Mouse (Mus musculus) neural tube, embryonic 12.5 days (tissue): Measurements from ENCODE around the gene Prkd1. TPM values are rescaled to one million over a fixed set of nuclear protein-coding genes. Genes with fewer than 3 reads are reported as not detected.
"Not testable (repeated sequence)": the region's sequence is repeated elsewhere in the genome, so short reads cannot be mapped to it uniquely, and the experiment has no call there.

Source experiments
- ATAC-seq: fragments of 200-750 bp; cut with Nextera tagmentation; 2 replicates; pipeline ENCODE4 v1.8.0; 2017; ENCODE audit warnings: low read depth, mild to moderate bottlenecking, moderate TSS enrichment, moderate library complexity; ENCODE audit not compliant: low FRiP score
- H3K27ac ChIP-seq: fragments of 300-500 bp; sonication (generic); 2 replicates; pipeline ENCODE4 v1.5.1; 2016
- H3K27me3 ChIP-seq: fragments of 300-500 bp; sonication (generic); replicated peaks from 2 replicates; pipeline ENCODE4 v1.6.1; 2016; ENCODE audit warnings: mild to moderate bottlenecking
- H3K36me3 ChIP-seq: fragments of 300-500 bp; sonication (generic); 2 replicates; pipeline ENCODE4 v1.6.1; 2016; ENCODE audit warnings: mild to moderate bottlenecking
- H3K4me1 ChIP-seq: fragments of 300-500 bp; sonication (generic); 2 replicates; pipeline ENCODE4 v1.6.1; 2016
- H3K4me2 ChIP-seq: fragments of 300-500 bp; sonication (generic); replicated peaks from 2 replicates; pipeline ENCODE4 v1.6.1; 2016; ENCODE audit warnings: mild to moderate bottlenecking
- H3K4me3 ChIP-seq: fragments of 300-500 bp; sonication (generic); 2 replicates; pipeline ENCODE4 v1.5.1; 2016
- H3K9ac ChIP-seq: fragments of 300-500 bp; sonication (generic); 2 replicates; pipeline ENCODE4 v1.6.1; 2016; ENCODE audit warnings: mild to moderate bottlenecking
- H3K9me3 ChIP-seq: fragments of 300-500 bp; sonication (generic); 2 replicates; pipeline ENCODE4 v1.6.1; 2016; ENCODE audit warnings: mild to moderate bottlenecking
- WGBS: fragments of 180-500 bp; shearing (Covaris S2); methylation state at CpG from one replicate; pipeline ENCODE4 v1.1.7; 2016; 5-methylcytosine and 5-hydroxymethylcytosine counted together
- polyA plus RNA-seq: library from polyadenylated mRNA; unstranded; fragments of >200 nt; fragmentation: Nextera tagmentation; extraction: Ambion mirVana; gene quantifications from 2 replicates; pipeline ENCODE4 v1.2.1, GENCODE M21; 2016

The Prkd1 gene
- 3.3 and 3.8 TPM in 2 replicates for polyA plus RNA-seq

DNA sequence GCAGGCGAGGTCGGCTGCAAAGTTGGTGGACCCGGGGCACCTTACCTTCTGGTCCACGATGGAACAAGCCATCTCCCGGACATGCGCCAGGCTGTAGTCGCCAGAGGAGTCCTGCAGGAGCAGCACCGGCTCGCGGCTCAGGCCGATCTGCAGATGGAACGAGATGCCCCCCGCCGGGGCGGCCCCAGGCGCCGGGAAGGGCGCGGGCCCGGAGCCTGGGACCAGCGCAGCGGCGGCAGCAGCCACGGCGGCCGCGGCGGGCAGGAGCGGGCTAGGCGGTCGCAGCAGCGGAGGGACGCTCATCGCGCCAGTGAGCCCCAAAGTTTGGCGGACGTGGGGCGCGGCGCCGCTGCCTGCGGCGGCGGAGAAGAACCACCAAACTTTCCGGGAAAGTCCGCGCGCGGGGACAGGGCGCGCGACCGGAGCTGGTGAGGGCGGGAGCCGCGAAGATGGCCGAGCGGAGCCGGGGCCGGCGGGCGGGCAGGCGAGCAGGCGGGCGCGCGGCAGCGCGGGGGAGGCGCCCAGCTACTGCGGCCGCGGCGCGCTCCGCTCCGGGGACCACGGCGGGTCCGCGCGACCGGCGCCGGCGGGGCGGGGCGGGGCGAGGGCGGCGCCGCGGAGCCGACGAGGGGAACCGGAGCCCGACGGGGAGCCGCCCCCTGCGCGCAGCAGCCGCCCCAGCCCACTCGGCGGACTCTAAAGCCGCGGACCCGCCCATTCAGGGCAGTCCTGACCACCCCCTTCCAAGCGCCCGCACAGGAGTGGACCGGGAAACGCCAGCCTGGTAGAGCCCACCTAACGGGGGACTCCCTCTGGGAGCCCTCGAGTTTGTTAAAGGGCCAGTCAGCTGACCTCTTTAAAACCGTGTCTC lies at the start of gene Prkd1:
TSS of gene Prkd1 (minus strand) at position 428 of the 871 bp plus-strand sequence.
- Histone ChIP-seq H3K4me2 (peak within 1 kb of the TSS; percentile 93), H3K27me3 (0 out of 2 replicates have a peak, but pooled peaks cover 3% of the 10 kb centered on the region), H3K4me3 (peak within 1 kb of the TSS; percentile 76), H3K9ac (peak within 1 kb of the TSS; percentile 69), H3K27ac (no peak within 1 kb of the TSS), H3K9me3 (no peaks in the 10 kb centered on the region), H3K36me3 (no peaks in the 10 kb centered on the region), H3K4me1 (peaks cover 11% of the 10 kb centered on the region)
- WGBS, result under 1% methylated on average over 100 of the region's 114 CpGs
- peak; percentile 88 for ATAC-seq

DNA sequence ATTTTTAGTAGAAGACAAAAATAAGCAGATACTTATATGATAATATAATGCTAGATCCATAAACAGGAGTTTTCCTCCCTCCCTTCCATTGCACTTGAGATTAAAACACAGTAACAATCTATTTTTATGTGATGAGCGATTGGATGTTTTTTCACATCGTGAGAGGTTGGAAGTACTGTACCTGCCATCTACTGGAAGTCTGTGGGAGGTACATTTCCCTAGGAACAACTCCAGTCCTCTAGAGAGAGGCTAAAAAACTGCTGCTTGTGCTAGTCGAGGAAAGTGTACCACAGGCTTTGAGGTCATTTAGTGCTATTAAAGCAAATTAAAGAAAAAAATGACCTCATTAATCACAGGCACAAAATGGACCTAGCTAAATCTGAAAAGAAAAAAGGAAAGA lies 48.6 kb upstream of the Prkd1 start:
- no peak overlapping the region for H3K4me2 ChIP-seq
- H3K36me3 ChIP-seq, result no peaks in the 10 kb centered on the region
- ATAC-seq, result no peak
- H3K27me3 ChIP-seq, result no peaks in the 10 kb centered on the region
- H3K9ac ChIP-seq, result no peak overlapping the region
- H3K9me3 ChIP-seq, result no peaks in the 10 kb centered on the region
- no peak overlapping the region for H3K4me3 ChIP-seq
- no peak overlapping the region for H3K27ac ChIP-seq
- 24% methylated on average over 3 of the region's 3 CpGs for WGBS
- no peaks in the 10 kb centered on the region for H3K4me1 ChIP-seq

DNA sequence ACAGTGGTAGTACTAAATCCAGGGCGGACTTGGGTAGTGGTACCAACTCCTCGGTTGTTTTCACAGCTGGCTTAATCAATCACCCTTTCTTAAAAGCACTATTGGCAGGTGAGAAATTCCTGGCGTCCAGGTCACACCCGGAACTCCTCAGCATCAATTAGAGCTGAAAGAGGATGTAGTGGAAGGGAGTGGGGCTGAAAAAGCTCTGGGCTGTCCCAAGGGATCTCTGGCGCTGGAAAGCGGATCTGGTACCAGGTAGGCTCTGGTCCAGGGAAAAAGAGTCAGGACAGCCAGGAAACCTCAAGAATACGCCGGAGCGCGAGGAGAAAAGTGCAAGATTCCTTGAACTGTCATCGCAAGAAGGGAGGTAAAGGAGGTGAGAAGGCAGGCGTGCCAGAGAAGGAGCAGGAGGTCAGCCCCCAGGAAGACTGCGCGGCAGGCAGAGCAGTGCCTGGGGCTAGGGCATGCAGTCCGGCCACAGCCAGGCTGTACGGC lies 675 bp downstream of the Prkd1 start:
- peak overlapping the region; percentile 93 for H3K4me2 ChIP-seq
- no peaks in the 10 kb centered on the region for H3K36me3 ChIP-seq
- no peak overlapping the region for H3K27ac ChIP-seq
- peaks cover 11% of the 10 kb centered on the region for H3K4me1 ChIP-seq
- H3K9ac ChIP-seq, result peak overlapping the region; percentile 69
- WGBS, result 2% methylated on average over 16 of the region's 16 CpGs
- peak; percentile 12 for ATAC-seq
- peak overlapping the region; percentile 76 for H3K4me3 ChIP-seq
- H3K9me3 ChIP-seq, result no peaks in the 10 kb centered on the region
- H3K27me3 ChIP-seq, result 0 out of 2 replicates have a peak, but pooled peaks cover 3% of the 10 kb centered on the region

DNA sequence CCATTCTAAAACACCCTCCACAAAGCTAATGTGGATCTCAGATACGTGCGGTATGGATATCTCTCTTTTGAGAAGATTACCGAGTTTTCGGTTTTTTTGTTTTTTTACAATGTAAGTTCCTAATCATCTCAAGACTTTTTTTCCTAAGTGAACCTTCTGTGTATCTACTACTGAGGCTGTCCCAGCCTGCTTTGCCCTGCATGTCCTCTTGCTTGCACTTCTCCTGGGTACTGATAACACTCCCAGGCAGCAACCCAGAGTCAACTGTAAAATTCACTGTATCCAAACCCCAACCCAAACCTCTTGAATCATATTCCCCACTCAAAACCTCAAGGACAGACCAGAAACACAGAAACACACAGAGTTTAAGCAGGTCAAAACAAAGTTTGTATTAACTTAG lies 2.0 kb downstream of the Prkd1 start:
- Histone ChIP-seq H3K27ac (no peak overlapping the region), H3K9ac (no peak overlapping the region), H3K9me3 (no peaks in the 10 kb centered on the region), H3K4me2 (no peak overlapping the region), H3K27me3 (0 out of 2 replicates have a peak, but pooled peaks cover 3% of the 10 kb centered on the region), H3K4me1 (peaks cover 11% of the 10 kb centered on the region), H3K4me3 (no peak overlapping the region), H3K36me3 (no peaks in the 10 kb centered on the region)
- WGBS, result 93% methylated on average over 4 of the region's 4 CpGs
- no peak for ATAC-seq

DNA sequence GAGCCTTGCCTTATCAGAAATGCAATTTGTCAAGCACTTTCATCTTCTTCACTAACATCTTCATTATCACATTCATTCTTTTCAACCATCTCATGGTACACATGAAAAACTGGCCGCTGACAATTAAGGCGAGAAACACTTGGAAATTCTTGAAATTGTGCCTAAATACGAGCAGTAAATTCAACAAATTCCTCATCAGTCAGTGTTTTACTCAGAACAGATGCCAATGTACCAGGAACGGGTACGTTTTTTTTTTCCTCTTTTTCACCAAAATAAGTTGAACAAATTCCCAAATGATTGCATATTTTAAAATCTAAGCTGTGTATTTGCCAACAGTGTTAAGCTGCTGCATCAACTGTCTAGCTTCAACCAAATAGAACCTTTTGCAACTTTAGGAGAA lies 6.2 kb downstream of the Prkd1 start:
- H3K4me3 ChIP-seq, result no peak overlapping the region
- no peak overlapping the region for H3K9ac ChIP-seq
- 0 out of 2 replicates have a peak, but pooled peaks cover 2% of the 10 kb centered on the region for H3K27me3 ChIP-seq
- no peaks in the 10 kb centered on the region for H3K9me3 ChIP-seq
- no peak for ATAC-seq
- 90% methylated on average over 5 of the region's 5 CpGs for WGBS
- H3K4me2 ChIP-seq, result no peak overlapping the region
- H3K36me3 ChIP-seq, result no peaks in the 10 kb centered on the region
- H3K4me1 ChIP-seq, result 0 out of 2 replicates have a peak, but pooled peaks cover 2% of the 10 kb centered on the region
- no peak overlapping the region for H3K27ac ChIP-seq

DNA sequence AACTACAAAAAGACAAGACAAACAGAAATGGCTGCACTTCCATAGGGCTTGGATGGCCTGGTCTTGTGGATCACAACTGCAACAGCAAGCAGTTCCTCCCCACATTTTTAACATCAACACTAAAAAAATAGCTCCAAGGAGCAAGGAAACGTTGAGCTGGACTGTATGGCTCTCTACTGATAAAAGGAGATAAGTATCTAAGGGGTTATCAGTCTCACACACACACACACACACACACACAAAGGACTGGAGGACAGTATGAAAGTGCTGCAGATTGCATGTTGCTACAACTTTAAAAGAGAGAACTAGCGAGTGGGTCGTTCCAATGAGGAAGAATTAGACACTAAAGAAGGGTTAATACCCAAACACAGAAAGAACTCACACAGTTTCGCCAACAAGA lies 8.7 kb downstream of the Prkd1 start:
- Histone ChIP-seq H3K27me3 (no peaks in the 10 kb centered on the region), H3K36me3 (no peaks in the 10 kb centered on the region), H3K9me3 (no peaks in the 10 kb centered on the region), H3K4me3 (no peak overlapping the region), H3K4me2 (no peak overlapping the region), H3K9ac (no peak overlapping the region), H3K27ac (no peak overlapping the region), H3K4me1 (no peaks in the 10 kb centered on the region)
- ATAC-seq, result no peak
- 88% methylated on average over 4 of the region's 4 CpGs for WGBS

DNA sequence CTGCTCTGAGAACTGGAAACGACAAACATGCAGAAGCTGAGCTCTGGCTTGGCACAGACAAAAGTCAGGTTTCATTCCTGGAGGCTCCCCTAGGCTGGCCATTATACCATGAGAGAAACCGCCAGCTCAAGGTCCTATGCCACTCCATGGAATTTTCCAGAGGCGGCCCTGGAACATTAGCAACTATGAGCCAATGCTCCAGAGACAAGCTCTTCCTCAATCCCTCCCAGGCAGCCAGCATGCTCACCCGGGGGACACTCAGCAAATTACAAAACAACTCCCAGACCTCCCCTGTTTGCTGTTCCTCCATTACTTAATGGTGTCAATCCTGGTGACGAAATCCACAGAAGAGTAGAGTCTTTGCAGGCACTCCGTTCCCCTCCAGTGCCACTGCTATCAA lies 14.5 kb downstream of the Prkd1 start:
- Histone ChIP-seq H3K4me3 (no peak overlapping the region), H3K4me1 (no peaks in the 10 kb centered on the region), H3K9ac (no peak overlapping the region), H3K9me3 (no peaks in the 10 kb centered on the region), H3K4me2 (no peak overlapping the region), H3K36me3 (no peaks in the 10 kb centered on the region), H3K27ac (no peak overlapping the region), H3K27me3 (no peaks in the 10 kb centered on the region)
- ATAC-seq, result no peak
- 79% methylated on average over 6 of the region's 6 CpGs for WGBS

DNA sequence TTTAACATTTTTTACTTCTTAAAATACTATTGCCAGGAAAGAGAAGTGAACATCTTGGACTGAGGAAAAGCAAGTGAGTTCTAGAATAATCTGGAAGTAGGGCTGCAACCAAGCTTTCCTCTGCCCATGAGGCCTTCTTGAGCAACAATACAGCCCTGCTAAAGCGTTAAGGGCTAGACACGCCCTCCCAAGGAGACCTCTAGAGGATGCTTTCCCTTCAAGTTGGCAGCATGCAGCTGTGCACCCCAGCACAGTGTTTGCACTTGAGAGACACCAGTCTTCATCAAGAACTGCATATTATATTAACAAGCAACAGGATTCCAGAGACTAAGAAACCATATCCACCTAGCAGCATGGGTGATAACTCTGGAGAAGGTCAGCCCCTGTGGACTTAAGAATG lies 22.8 kb downstream of the Prkd1 start:
- not testable (repeated sequence) for H3K4me2 ChIP-seq, H3K27ac ChIP-seq, H3K27me3 ChIP-seq, H3K4me1 ChIP-seq, H3K36me3 ChIP-seq, H3K9ac ChIP-seq, H3K4me3 ChIP-seq, H3K9me3 ChIP-seq, ATAC-seq
- WGBS, result 74% methylated on average over 2 of the region's 2 CpGs

DNA sequence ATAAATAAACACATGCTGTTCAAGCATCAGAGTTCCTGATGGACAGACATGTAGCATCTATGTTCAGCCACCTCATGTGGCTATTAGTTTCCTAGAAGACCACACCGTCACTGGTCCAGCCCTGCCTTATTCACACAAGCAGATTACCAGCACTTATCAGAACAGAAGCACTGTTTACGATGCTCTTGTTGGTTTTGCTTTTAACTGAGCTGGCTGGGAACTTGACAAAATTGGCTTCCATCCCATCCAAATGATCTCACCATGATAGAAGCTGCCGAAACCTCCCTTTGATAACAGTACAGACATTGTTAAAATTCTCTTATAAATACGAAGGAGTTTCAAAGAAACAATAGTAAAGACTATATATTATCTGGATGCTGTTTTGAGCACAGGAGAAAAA lies 24.7 kb downstream of the Prkd1 start:
- H3K27me3 ChIP-seq, result no peaks in the 10 kb centered on the region
- no peaks in the 10 kb centered on the region for H3K4me1 ChIP-seq
- no peaks in the 10 kb centered on the region for H3K36me3 ChIP-seq
- 53% methylated on average over 4 of the region's 4 CpGs for WGBS
- no peak overlapping the region for H3K27ac ChIP-seq
- H3K9me3 ChIP-seq, result no peaks in the 10 kb centered on the region
- no peak for ATAC-seq
- no peak overlapping the region for H3K4me2 ChIP-seq
- no peak overlapping the region for H3K9ac ChIP-seq
- no peak overlapping the region for H3K4me3 ChIP-seq

DNA sequence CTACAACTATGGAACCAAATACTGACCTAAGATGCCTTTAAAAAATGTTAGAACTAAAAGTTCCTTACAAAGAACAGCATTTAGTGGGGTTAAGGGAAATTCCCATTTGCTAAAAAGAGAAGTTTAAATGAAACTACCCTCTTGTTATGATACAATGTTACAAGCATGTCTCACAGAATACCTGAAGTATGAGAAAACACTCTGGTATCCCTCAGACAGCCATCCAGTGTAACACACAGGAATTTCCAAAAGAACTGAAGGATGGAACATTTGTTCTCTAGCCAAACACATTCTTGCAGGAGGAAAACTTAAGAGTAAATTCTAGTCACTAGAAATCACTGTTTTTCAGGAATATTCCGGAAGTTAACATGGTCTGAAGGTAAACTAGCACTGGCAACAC lies 33.0 kb downstream of the Prkd1 start:
- WGBS, result 86% methylated on average over 1 of the region's 1 CpGs
- Histone ChIP-seq H3K4me1 (no peaks in the 10 kb centered on the region), H3K27me3 (no peaks in the 10 kb centered on the region), H3K4me2 (no peak overlapping the region), H3K27ac (no peak overlapping the region), H3K4me3 (no peak overlapping the region), H3K36me3 (no peaks in the 10 kb centered on the region), H3K9ac (no peak overlapping the region), H3K9me3 (no peaks in the 10 kb centered on the region)
- no peak for ATAC-seq

DNA sequence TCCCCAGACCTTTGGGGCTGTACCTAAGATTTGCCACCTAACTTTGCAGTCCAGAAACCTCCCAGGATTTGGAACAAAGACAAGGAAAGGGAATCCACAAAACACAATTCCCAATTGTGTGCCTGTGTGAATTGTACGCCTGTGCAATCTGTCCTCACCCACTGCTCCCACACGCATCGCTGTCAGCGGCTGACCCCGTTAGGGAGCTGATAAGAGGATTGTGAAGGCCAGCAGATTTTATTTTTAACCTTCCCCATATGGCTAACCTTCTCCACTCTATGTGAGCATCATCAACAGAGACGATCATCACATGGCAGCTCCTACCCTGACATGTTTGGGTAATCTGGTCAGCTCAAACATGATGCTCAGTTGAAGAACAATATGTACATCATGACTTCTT lies 34.6 kb downstream of the Prkd1 start:
- Histone ChIP-seq H3K27me3 (no peaks in the 10 kb centered on the region), H3K4me3 (no peak overlapping the region), H3K4me2 (no peak overlapping the region), H3K4me1 (no peaks in the 10 kb centered on the region), H3K27ac (no peak overlapping the region), H3K9me3 (no peaks in the 10 kb centered on the region), H3K9ac (no peak overlapping the region), H3K36me3 (no peaks in the 10 kb centered on the region)
- no peak for ATAC-seq
- WGBS, result 82% methylated on average over 6 of the region's 6 CpGs

DNA sequence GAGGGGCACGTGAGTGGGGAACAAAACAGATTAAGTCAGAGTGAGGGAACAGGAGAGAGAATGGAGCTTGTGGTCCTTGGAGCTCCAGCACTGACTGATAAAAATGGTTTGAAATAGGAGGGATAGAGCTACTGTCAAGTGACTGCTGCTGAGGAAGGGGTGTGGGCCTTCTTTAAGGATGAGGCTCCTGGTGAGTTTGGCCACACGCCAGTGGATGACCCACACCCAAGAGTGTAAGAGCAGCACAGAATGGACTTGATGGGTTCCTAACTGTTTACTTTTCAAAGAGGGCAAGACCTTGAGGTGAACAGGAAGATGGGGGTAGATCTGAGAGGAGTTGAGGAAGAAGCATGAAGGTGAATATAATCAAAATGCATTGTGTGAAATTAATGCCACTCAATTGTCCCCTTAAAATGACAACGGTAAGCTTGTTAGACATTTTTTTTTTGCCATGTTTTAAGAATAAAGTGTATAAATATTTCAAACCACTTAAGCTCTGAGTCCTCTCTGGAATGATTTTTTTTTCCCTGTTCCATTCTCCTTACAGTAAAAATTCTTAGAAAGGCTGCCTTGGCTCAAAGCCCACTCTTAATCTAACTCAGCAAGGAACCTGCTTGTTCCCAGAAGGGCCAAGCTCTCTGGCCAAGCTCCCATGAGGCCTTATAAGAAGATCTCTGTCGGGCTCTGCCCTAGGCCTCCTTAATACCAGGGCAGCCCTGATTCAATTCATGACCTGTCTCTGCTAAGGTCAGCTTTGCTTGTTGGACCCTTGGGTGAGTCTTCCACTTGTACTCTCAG lies 42.0 kb downstream of the Prkd1 start:
- Histone ChIP-seq H3K9me3 (no peaks in the 10 kb centered on the region), H3K4me2 (no peak overlapping the region), H3K36me3 (no peaks in the 10 kb centered on the region), H3K4me1 (no peaks in the 10 kb centered on the region), H3K27me3 (no peaks in the 10 kb centered on the region), H3K9ac (no peak overlapping the region), H3K27ac (no peak overlapping the region), H3K4me3 (no peak overlapping the region)
- WGBS, result 86% methylated on average over 4 of the region's 4 CpGs
- ATAC-seq, result no peak
